Mouse (Mus musculus) heart, embryonic 13.5 days (tissue): ENCODE data around the gene Ntn3. TPM values are rescaled to one million over a fixed set of nuclear protein-coding genes. Genes with fewer than 3 reads are reported as not detected.

Experiments
- ATAC-seq: fragments of 200-750 bp; cut with Nextera tagmentation; 2 replicates; pipeline ENCODE4 v1.8.0; 2017; ENCODE audit warnings: moderate TSS enrichment; ENCODE audit not compliant: insufficient number of reproducible peaks, low FRiP score, low TSS enrichment; ENCODE audit errors: extremely low read depth
- H3K27ac ChIP-seq: fragments of 300-500 bp; sonication (generic); replicated peaks from 2 replicates; pipeline ENCODE4 v1.5.1; 2015; ENCODE audit warnings: moderate library complexity, mild to moderate bottlenecking, inconsistent platforms
- H3K27me3 ChIP-seq: fragments of 300-500 bp; sonication (generic); replicated peaks from 2 replicates; pipeline ENCODE4 v1.6.1; 2015; ENCODE audit warnings: mild to moderate bottlenecking, inconsistent platforms
- H3K36me3 ChIP-seq: fragments of 300-500 bp; sonication (generic); 2 replicates; pipeline ENCODE4 v1.6.1; 2015; ENCODE audit warnings: mild to moderate bottlenecking, inconsistent platforms
- H3K4me1 ChIP-seq: fragments of 300-500 bp; sonication (generic); 2 replicates; pipeline ENCODE4 v1.6.1; 2015; ENCODE audit warnings: inconsistent platforms
- H3K4me2 ChIP-seq: fragments of 300-500 bp; sonication (generic); 2 replicates; pipeline ENCODE4 v1.6.1; 2015; ENCODE audit warnings: inconsistent platforms, mild to moderate bottlenecking, moderate library complexity
- H3K4me3 ChIP-seq: fragments of 300-500 bp; sonication (generic); 2 replicates; pipeline ENCODE4 v1.5.1; 2015; ENCODE audit warnings: moderate library complexity, mild to moderate bottlenecking, inconsistent platforms
- H3K9ac ChIP-seq: fragments of 300-500 bp; sonication (generic); 2 replicates; pipeline ENCODE4 v1.6.1; 2015; ENCODE audit warnings: inconsistent platforms, mild to moderate bottlenecking, moderate library complexity
- H3K9me3 ChIP-seq: fragments of 300-500 bp; sonication (generic); 2 replicates; pipeline ENCODE4 v1.6.1; 2016; ENCODE audit warnings: inconsistent platforms
- WGBS: fragments of 180-500 bp; shearing (Covaris S2); methylation state at CpG from one replicate; pipeline ENCODE4 v1.1.7; 2015; ENCODE audit warnings: mixed read lengths; 5-methylcytosine and 5-hydroxymethylcytosine counted together
- microRNA-seq: library from miRNA; unstranded; fragments of <30 nt; microRNA quantifications from one replicate; pipeline ENCODE4, GENCODE M21; 2016
- polyA plus RNA-seq: library from polyadenylated mRNA; unstranded; fragments of >200 nt; fragmentation: Nextera tagmentation; extraction: Ambion mirVana; gene quantifications from 2 replicates; pipeline ENCODE4 v1.2.1, GENCODE M21; 2015

Gene Ntn3
- polyA plus RNA-seq, 1 experiment from 2014 or later, result 2.0 TPM

- no peaks in the 10 kb centered on the region for H3K9me3 ChIP-seq
- no peak overlapping the region for H3K27ac ChIP-seq
- 85% methylated on average over 4 of the region's 4 CpGs for WGBS
- H3K4me2 ChIP-seq, result no peak overlapping the region
- no peak overlapping the region for H3K4me3 ChIP-seq
- H3K4me1 ChIP-seq, result peaks cover 6% of the 10 kb centered on the region
- H3K27me3 ChIP-seq, result no peaks in the 10 kb centered on the region
- H3K9ac ChIP-seq, result no peak overlapping the region
- no peak for ATAC-seq
- H3K36me3 ChIP-seq, result peaks cover 24% of the 10 kb centered on the region
Measured at GRCm38 (mm10) chr17:24157526-24157925, 51.8 kb downstream of the Ntn3 start.

- H3K4me2 ChIP-seq, result no peak overlapping the region
- H3K4me3 ChIP-seq, result no peak overlapping the region
- ATAC-seq, result no peak
- H3K9me3 ChIP-seq, result no peaks in the 10 kb centered on the region
- peaks cover 24% of the 10 kb centered on the region for H3K36me3 ChIP-seq
- peaks cover 7% of the 10 kb centered on the region for H3K4me1 ChIP-seq
- H3K27ac ChIP-seq, result no peak overlapping the region
- no peaks in the 10 kb centered on the region for H3K27me3 ChIP-seq
- WGBS, result 87% methylated on average over 6 of the region's 6 CpGs
- H3K9ac ChIP-seq, result no peak overlapping the region
Measured at GRCm38 (mm10) chr17:24157121-24157520, 52.2 kb downstream of the Ntn3 start.

GRCm38 (mm10) chr17:24156394-24156793, 52.9 kb downstream of the Ntn3 start:
- WGBS, result 78% methylated on average over 3 of the region's 3 CpGs
- H3K27ac ChIP-seq, result no peak overlapping the region
- peaks cover 24% of the 10 kb centered on the region for H3K36me3 ChIP-seq
- no peak for ATAC-seq
- no peak overlapping the region for H3K4me2 ChIP-seq
- H3K4me3 ChIP-seq, result no peak overlapping the region
- H3K4me1 ChIP-seq, result peaks cover 10% of the 10 kb centered on the region
- H3K9me3 ChIP-seq, result no peaks in the 10 kb centered on the region
- no peaks in the 10 kb centered on the region for H3K27me3 ChIP-seq
- no peak overlapping the region for H3K9ac ChIP-seq

- H3K4me2 ChIP-seq, result no peak overlapping the region
- no peak for ATAC-seq
- H3K4me1 ChIP-seq, result peaks cover 14% of the 10 kb centered on the region
- 81% methylated on average over 9 of the region's 9 CpGs for WGBS
- no peaks in the 10 kb centered on the region for H3K9me3 ChIP-seq
- H3K36me3 ChIP-seq, result peaks cover 24% of the 10 kb centered on the region
- H3K27me3 ChIP-seq, result no peaks in the 10 kb centered on the region; the same call in 1 of the 2 replicates
- no peak overlapping the region for H3K4me3 ChIP-seq
- no peak overlapping the region for H3K9ac ChIP-seq
- no peak overlapping the region for H3K27ac ChIP-seq
Measured at GRCm38 (mm10) chr17:24155742-24156141, 53.6 kb downstream of the Ntn3 start.

- Histone ChIP-seq H3K4me3 (no peak overlapping the region), H3K9ac (no peak overlapping the region), H3K9me3 (no peaks in the 10 kb centered on the region), H3K27me3 (no peaks in the 10 kb centered on the region; the same call in 1 of the 2 replicates), H3K4me2 (no peak overlapping the region), H3K4me1 (peaks cover 14% of the 10 kb centered on the region), H3K36me3 (peaks cover 24% of the 10 kb centered on the region), H3K27ac (no peak overlapping the region)
- 54% methylated on average over 3 of the region's 3 CpGs for WGBS
- no peak for ATAC-seq
Measured at GRCm38 (mm10) chr17:24154463-24154862, 54.9 kb downstream of the Ntn3 start.

Small RNA genes lying within 50 kb of the gene (microRNA-seq; reads per million reads assigned to microRNA genes)
- 0.61 reads per million for gene Mir5134
- gene Mir6965, result 0.82 reads per million

Other genes with a start within 250 kb of the Ntn3 start
- gene Prss30, start 229.0 kb downstream of the Ntn3 start, polyA plus RNA-seq, result 0.10 TPM in 1 of 2 replicates, not detected in the other
- 0.15 TPM in 1 of 2 replicates, not detected in the other for gene Prss22, start 211.4 kb downstream of the Ntn3 start, polyA plus RNA-seq
- gene Prss27, start 171.4 kb downstream of the Ntn3 start, polyA plus RNA-seq, result 0.34 and 0.35 TPM in 2 replicates
- gene Kctd5, start 136.0 kb downstream of the Ntn3 start, polyA plus RNA-seq, result 39.9 and 40.8 TPM in 2 replicates
- 30.7 and 35.1 TPM in 2 replicates for gene Pdpk1, start 58.6 kb downstream of the Ntn3 start, polyA plus RNA-seq
- gene Amdhd2, start 45.8 kb downstream of the Ntn3 start, polyA plus RNA-seq, result 27.0 and 31.2 TPM in 2 replicates
- 544 and 567 TPM in 2 replicates for gene Atp6v0c, start 39.8 kb downstream of the Ntn3 start, polyA plus RNA-seq
- 4.2 and 5.2 TPM in 2 replicates for gene Tbc1d24, start 4.0 kb downstream of the Ntn3 start, polyA plus RNA-seq
- gene Tedc2, start 11.3 kb upstream of the Ntn3 start, polyA plus RNA-seq, result 6.2 and 7.0 TPM in 2 replicates
- gene Ccnf, start 42.0 kb upstream of the Ntn3 start, polyA plus RNA-seq, result 37.2 and 38.4 TPM in 2 replicates
- gene Abca17, start 141.5 kb upstream of the Ntn3 start, polyA plus RNA-seq, result 0.11 TPM in 1 of 2 replicates, not detected in the other
- gene Abca3, start 142.4 kb upstream of the Ntn3 start, polyA plus RNA-seq, result 6.2 and 6.4 TPM in 2 replicates
- gene Rnps1, start 205.0 kb upstream of the Ntn3 start, polyA plus RNA-seq, result 234 and 235 TPM in 2 replicates
- gene Eci1, start 217.1 kb upstream of the Ntn3 start, polyA plus RNA-seq, result 234 and 266 TPM in 2 replicates
- 1.5 and 1.7 TPM in 2 replicates for gene Dnase1l2, start 233.6 kb upstream of the Ntn3 start, polyA plus RNA-seq